Mouse (Mus musculus) midbrain, embryonic 11.5 days (tissue): ENCODE data around the gene Neurod6. TPM values are rescaled to one million over a fixed set of nuclear protein-coding genes. Genes with fewer than 3 reads are reported as not detected.

ENCODE experiments used
- ATAC-seq: fragments of 200-750 bp; cut with Nextera tagmentation; 2 replicates; pipeline ENCODE4 v1.8.0; 2017; ENCODE audit warnings: moderate TSS enrichment, moderate library complexity; ENCODE audit not compliant: low FRiP score
- DNase-seq: peaks from one replicate; pipeline ENCODE4 v3.0.0; 2015; ENCODE audit warnings: low spot score; ENCODE audit errors: missing footprints
- H3K27ac ChIP-seq: fragments of 300-500 bp; sonication (generic); 2 replicates; pipeline ENCODE4 v1.5.1; 2014; ENCODE audit warnings: low read depth, low read length
- H3K27me3 ChIP-seq: fragments of 300-500 bp; sonication (generic); 2 replicates; pipeline ENCODE4 v1.6.1; 2014; ENCODE audit warnings: mild to moderate bottlenecking, low read length, moderate library complexity, mixed read lengths; ENCODE audit not compliant: control insufficient read depth, insufficient read depth
- H3K36me3 ChIP-seq: fragments of 300-500 bp; sonication (generic); 2 replicates; pipeline ENCODE4 v1.6.1; 2014; ENCODE audit warnings: mild to moderate bottlenecking, low read length, moderate library complexity, mixed read lengths; ENCODE audit not compliant: control insufficient read depth, insufficient read depth
- H3K4me1 ChIP-seq: fragments of 300-500 bp; sonication (generic); 2 replicates; pipeline ENCODE4 v1.6.1; 2014; ENCODE audit warnings: low read length; ENCODE audit not compliant: control insufficient read depth, insufficient read depth
- H3K4me2 ChIP-seq: fragments of 300-500 bp; sonication (generic); 2 replicates; pipeline ENCODE4 v1.6.1; 2014; ENCODE audit warnings: mild to moderate bottlenecking, moderate library complexity
- H3K4me3 ChIP-seq: fragments of 300-500 bp; sonication (generic); 2 replicates; pipeline ENCODE4 v1.5.1; 2014; ENCODE audit warnings: low read depth, low read length
- H3K9ac ChIP-seq: fragments of 300-500 bp; sonication (generic); 2 replicates; pipeline ENCODE4 v1.6.1; 2014; ENCODE audit warnings: low read length
- H3K9me3 ChIP-seq: fragments of 300-500 bp; sonication (generic); 2 replicates; pipeline ENCODE4 v1.6.1; 2016; ENCODE audit warnings: low read length; ENCODE audit not compliant: control insufficient read depth
- WGBS: fragments of 180-500 bp; shearing (Covaris S2); extraction: QIAGEN DNeasy Blood & Tissue Kit; methylation state at CpG from one replicate; pipeline ENCODE4 v1.1.7; 2014; 5-methylcytosine and 5-hydroxymethylcytosine counted together
- polyA plus RNA-seq: library from polyadenylated mRNA; unstranded; fragments of >200 nt; fragmentation: Nextera tagmentation; extraction: Ambion mirVana; gene quantifications from 2 replicates; pipeline ENCODE4 v1.2.1, GENCODE M21; 2014

The Neurod6 gene
- polyA plus RNA-seq, 1 experiment from 2014 or later, result 0.31 TPM

DNA sequence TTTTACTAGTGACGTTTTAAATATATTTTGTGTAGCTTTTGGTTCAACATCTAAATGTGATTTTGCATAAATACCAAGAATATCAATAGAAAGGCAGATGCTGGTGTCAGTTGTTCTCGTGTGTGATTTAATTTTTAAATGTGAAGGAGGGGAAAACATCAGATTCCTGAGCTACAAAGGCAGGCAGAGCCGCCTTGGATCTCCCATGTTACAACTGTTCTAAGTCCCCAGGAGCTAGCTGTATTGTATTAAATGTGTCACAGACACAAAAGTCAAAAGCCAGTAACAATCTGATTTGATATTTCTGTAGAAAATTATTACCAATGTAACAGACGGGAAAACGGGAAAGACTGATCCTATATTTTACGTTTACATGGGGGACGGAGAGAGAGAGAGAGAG lies 1.8 kb upstream of the Neurod6 start:
- no peaks in the 10 kb centered on the region for H3K4me1 ChIP-seq
- DNase-seq (peak; percentile 28), ATAC-seq (no peak)
- H3K9ac ChIP-seq, result no peak overlapping the region
- no peak overlapping the region for H3K27ac ChIP-seq
- no peaks in the 10 kb centered on the region for H3K36me3 ChIP-seq
- H3K27me3 ChIP-seq, result no peaks in the 10 kb centered on the region
- H3K4me3 ChIP-seq, result no peak overlapping the region
- WGBS, result 80% methylated on average over 7 of the region's 7 CpGs
- H3K9me3 ChIP-seq, result no peaks in the 10 kb centered on the region
- no peak overlapping the region for H3K4me2 ChIP-seq

DNA sequence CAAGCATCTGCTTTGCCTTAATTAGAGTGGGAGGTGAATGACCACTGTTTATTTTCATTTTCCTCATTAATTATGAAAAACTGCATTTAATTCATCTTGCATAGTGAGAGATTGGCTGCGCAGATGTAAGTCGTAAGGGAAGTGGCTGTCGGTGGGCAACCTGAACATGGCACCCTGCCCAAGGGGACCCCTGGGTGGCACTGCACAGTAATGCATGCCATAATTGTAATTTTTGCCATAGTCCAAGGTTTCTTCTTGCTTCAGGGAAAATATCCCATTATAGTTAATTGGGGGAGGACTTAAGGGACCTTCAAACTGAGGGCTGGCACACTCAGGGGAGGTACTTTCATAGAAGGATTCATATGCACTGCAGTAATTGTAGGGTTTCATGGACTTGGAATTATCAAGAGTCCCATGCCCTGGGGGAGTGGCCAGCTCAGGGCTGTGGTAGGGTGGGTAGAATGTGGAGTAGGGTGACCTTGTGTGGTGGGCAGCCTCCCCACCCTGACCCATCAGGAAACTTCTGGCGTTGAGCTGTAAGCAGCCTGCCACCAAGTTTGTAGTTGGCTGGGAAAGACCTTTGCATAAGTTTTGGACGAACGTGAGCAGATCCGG lies 2.4 kb downstream of the Neurod6 start:
- peaks cover 7% of the 10 kb centered on the region; the same call in 1 of the 2 replicates for H3K4me1 ChIP-seq
- DNase-seq, result peak; percentile 79
- no peak overlapping the region for H3K4me3 ChIP-seq
- H3K27ac ChIP-seq, result no peak overlapping the region
- H3K9me3 ChIP-seq, result no peaks in the 10 kb centered on the region
- no peaks in the 10 kb centered on the region for H3K36me3 ChIP-seq
- no peak for ATAC-seq
- 94% methylated on average over 7 of the region's 7 CpGs for WGBS
- no peaks in the 10 kb centered on the region for H3K27me3 ChIP-seq
- H3K9ac ChIP-seq, result no peak overlapping the region
- H3K4me2 ChIP-seq, result no peak overlapping the region

DNA sequence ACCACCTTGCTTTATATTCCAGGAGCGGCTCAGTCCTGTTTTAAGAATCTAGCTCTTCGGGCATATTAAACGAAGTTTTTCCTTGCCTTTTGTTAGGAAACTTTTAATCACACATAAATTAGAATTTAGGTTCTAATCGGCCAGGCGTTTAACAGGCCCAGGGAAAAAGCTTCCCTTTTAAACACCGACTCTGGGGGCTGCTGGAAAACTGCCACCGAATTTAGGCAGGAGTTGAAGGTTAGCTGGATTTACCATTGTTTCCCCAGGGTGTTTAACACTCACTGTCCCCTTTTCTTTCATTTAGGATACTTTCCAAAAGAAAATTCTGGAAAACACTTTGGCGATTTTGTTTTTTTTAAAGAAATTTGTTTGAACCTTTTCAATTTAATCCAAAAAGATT lies 3.7 kb downstream of the Neurod6 start:
- Histone ChIP-seq H3K4me3 (peak overlapping the region; percentile 34; the same call in 1 of the 2 replicates), H3K9me3 (no peaks in the 10 kb centered on the region), H3K36me3 (no peaks in the 10 kb centered on the region), H3K27ac (no peak overlapping the region), H3K27me3 (no peaks in the 10 kb centered on the region), H3K4me1 (peaks cover 7% of the 10 kb centered on the region; the same call in 1 of the 2 replicates), H3K4me2 (peak overlapping the region; percentile 72), H3K9ac (peak overlapping the region; percentile 56)
- ATAC-seq, result no peak
- DNase-seq, result no peak
- 15% methylated on average over 8 of the region's 8 CpGs for WGBS

DNA sequence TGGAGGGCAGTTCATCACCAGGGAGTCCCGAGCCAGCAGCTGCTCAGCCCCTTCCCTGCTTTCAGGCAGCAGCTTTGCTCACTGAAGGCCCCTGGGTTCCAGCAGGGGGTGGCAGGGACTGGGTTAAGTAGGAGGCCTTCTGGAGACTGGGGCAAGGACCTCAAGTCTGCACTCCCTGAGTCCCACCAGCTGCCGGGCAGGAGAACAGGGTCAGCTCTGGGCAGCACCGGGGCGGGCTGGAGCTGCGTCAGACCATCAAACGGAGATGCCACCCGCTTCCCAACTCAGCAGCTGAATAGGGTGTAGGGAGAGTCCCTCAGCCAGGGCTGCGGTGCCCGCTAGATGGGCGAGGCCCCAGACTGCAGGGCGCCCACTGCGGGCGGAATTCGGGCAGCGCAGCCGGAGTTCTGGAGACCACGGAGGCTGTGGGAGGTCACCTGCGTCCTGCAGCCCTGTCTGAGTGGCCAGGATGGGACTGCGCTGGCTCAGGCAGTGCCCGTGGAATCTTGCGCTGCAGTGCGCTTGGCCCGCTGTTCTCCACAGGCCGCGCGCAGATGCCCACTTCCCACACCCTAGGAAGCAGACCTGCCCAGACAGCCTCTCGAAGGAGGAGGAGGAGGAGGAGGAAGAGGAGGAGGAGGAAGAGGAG lies 4.3 kb downstream of the Neurod6 start:
- H3K27me3 ChIP-seq, result no peaks in the 10 kb centered on the region
- no peaks in the 10 kb centered on the region for H3K36me3 ChIP-seq
- DNase-seq (peak; percentile 95), ATAC-seq (peak; percentile 89)
- under 1% methylated on average over 27 of the region's 27 CpGs for WGBS
- no peaks in the 10 kb centered on the region for H3K9me3 ChIP-seq
- H3K9ac ChIP-seq, result peak overlapping the region; percentile 56
- H3K4me1 ChIP-seq, result peaks cover 7% of the 10 kb centered on the region; the same call in 1 of the 2 replicates
- peak overlapping the region; percentile 72 for H3K4me2 ChIP-seq
- no peak overlapping the region for H3K27ac ChIP-seq
- peak overlapping the region; percentile 34 for H3K4me3 ChIP-seq

DNA sequence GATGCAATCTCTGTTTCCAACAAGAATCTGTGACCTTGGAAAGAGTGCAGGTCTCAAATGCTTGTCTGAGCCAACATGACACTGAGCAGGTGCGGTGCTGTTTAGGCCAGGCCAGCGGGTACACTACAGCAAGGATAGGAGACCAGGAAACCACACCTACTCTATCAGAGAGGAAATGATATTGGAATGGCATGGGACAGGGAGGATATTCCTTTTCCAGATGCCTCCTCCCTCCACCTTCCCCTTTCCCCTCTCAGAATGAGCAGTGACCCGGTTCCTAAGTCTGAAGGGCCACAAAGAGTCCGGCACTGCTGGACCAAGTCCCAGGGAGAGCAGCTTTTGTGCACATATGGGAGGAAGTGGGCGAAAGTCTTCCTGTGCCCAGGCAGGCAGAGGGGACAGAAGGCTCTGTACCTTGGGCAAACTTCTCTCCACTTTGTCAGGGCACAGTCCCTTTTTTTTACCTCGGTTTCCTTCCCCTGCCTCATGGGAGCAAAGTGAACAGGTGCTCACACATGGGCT lies 4.9 kb downstream of the Neurod6 start:
- 0 out of 2 replicates have a peak, but pooled peaks have one; percentile 31 for ATAC-seq

DNA sequence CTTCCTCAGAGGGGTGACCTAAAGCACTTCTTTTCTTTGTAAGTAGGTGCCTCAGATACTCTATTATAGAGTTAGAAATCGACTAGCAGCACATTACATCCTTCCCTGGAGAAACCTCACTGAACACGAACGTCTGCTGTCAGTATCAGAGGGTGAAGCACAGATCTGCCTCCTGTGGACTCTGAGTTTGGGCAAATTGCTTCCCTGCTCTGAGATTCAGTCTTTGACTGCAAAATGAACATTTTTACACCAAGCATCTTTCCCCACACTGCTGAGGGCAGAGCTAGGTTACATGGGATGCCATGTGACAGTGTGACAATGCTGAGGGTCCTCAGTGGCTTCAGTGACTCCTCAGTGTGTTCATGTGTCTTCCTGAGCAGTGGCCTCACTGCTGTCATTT lies 13.3 kb downstream of the Neurod6 start:
- H3K4me2 ChIP-seq, result no peak overlapping the region
- WGBS, result 77% methylated on average over 3 of the region's 3 CpGs
- no peaks in the 10 kb centered on the region for H3K36me3 ChIP-seq
- no peaks in the 10 kb centered on the region for H3K9me3 ChIP-seq
- DNase-seq (peak; percentile 57), ATAC-seq (no peak)
- no peaks in the 10 kb centered on the region for H3K27me3 ChIP-seq
- no peaks in the 10 kb centered on the region for H3K4me1 ChIP-seq
- no peak overlapping the region for H3K9ac ChIP-seq
- H3K27ac ChIP-seq, result no peak overlapping the region
- no peak overlapping the region for H3K4me3 ChIP-seq

More for the DNA sequence above, 4.9 kb downstream of the Neurod6 start:
- DNase-seq, result no peak
- H3K4me1 ChIP-seq, result peaks cover 7% of the 10 kb centered on the region; the same call in 1 of the 2 replicates
- no peaks in the 10 kb centered on the region for H3K27me3 ChIP-seq
- 66% methylated on average over 6 of the region's 6 CpGs for WGBS
- H3K9me3 ChIP-seq, result no peaks in the 10 kb centered on the region
- no peak overlapping the region; the same call in 1 of the 2 replicates for H3K4me3 ChIP-seq
- peak overlapping the region; percentile 72 for H3K4me2 ChIP-seq
- no peaks in the 10 kb centered on the region for H3K36me3 ChIP-seq
- no peak overlapping the region for H3K27ac ChIP-seq
- H3K9ac ChIP-seq, result no peak overlapping the region

DNA sequence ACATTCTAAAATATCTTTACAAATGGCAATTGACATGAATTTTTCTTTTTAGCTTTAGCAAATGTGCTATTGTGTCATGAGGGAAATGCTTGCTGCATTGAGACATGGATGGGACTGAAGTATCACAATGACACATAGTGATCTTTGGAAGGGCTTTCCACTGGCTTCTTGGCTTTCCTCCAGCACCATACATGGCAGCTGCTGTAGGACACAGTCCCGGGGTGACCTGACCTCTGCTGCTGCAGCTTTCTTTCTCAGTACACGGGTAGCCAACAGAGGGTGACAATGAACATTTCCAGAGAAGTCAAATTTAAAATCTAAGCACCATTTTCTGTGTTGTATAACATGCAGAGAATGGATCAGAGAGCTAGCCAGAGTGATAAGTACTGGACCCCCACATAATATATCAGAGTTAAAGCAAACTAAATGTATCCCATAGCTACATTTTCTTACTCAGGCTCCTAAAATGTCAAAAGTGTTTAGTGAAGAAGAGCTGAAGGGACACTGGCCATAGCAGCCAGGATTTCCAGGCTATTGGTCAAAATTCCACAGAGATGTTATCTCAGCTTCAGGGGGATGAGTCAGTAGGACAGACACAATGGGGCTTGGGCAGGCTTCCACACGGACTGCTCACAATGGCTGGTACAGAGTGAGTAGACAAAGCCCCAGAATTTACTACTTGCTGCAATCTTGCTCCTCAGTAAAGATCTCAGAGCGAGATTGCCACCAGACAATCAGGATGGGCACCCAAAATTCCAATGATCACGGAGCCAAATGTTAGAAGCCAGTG lies 19.7 kb downstream of the Neurod6 start:
- H3K4me3 ChIP-seq, result no peak overlapping the region
- no peaks in the 10 kb centered on the region for H3K27me3 ChIP-seq
- 73% methylated on average over 5 of the region's 5 CpGs for WGBS
- no peak overlapping the region for H3K4me2 ChIP-seq
- ATAC-seq (no peak), DNase-seq (no peak)
- H3K4me1 ChIP-seq, result no peaks in the 10 kb centered on the region
- no peak overlapping the region for H3K27ac ChIP-seq
- no peaks in the 10 kb centered on the region for H3K9me3 ChIP-seq
- H3K36me3 ChIP-seq, result no peaks in the 10 kb centered on the region
- H3K9ac ChIP-seq, result no peak overlapping the region

DNA sequence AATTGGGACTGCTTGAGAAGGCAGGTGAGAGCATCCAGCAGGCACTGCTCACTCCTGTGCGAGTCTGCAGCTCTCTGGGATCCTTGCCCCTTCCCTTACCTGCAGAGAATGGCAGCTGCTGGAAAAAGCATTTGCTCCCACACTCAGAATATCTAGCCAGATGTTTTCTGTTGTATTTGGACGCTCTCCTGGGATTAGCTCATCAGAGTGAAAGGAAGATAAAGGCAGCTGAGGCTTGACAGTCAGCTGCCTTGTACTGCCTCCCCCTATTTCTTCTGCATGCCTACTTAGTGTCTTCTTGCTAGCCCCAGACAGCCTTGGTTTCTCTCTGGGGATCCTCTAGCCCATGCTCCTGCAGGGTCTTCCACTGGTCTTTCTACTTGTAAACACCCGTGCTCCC lies 31.1 kb downstream of the Neurod6 start:
- Histone ChIP-seq H3K9me3 (no peaks in the 10 kb centered on the region), H3K4me1 (peaks cover 4% of the 10 kb centered on the region; the same call in 1 of the 2 replicates), H3K4me2 (no peak overlapping the region), H3K36me3 (no peaks in the 10 kb centered on the region), H3K27me3 (no peaks in the 10 kb centered on the region), H3K4me3 (no peak overlapping the region), H3K9ac (no peak overlapping the region), H3K27ac (no peak overlapping the region)
- DNase-seq (no peak), ATAC-seq (no peak)
- WGBS, result 63% methylated on average over 3 of the region's 3 CpGs
